Mouse (Mus musculus): ENCODE results near the gene Plekhn1.

Gene Plekhn1

GRCm38 (mm10) chr4:156213134-156213533 is 21.5 kb downstream of the Plekhn1 start:
- DNase-seq (ENCODE audit: low spot score in 2 of 2): no peak

- DNase-seq (ENCODE audit: low spot score in 2 of 2): no peak
Measured at GRCm38 (mm10) chr4:156209963-156210635, 24.6 kb downstream of the Plekhn1 start.

GRCm38 (mm10) chr4:156208872-156209271 is 25.8 kb downstream of the Plekhn1 start:
- no peak for DNase-seq (ENCODE audit: low spot score in 2 of 2)

GRCm38 (mm10) chr4:156203413-156204131 is 31.1 kb downstream of the Plekhn1 start:
- DNase-seq (ENCODE audit: low spot score in 2 of 2): no peak

- DNase-seq (ENCODE audit: low spot score in 2 of 2): no peak
Measured at GRCm38 (mm10) chr4:156203001-156203412, 31.6 kb downstream of the Plekhn1 start, which contains the start of gene AW011738. AW011738 (plus strand) TSS chr4:156203304.

GRCm38 (mm10) chr4:156202462-156202893 is 32.2 kb downstream of the Plekhn1 start:
- DNase-seq (ENCODE audit: low spot score in 2 of 2): no peak

GRCm38 (mm10) chr4:156200623-156201475 is 33.8 kb downstream of the Plekhn1 start, which contains the start of gene Isg15:
Isg15 (minus strand) TSS chr4:156200818.
- DNase-seq (ENCODE audit: low spot score in 2 of 2): no peak

- DNase-seq (ENCODE audit: low spot score in 2 of 2): peak in 1 of 2 experiments; percentile 68
Measured at GRCm38 (mm10) chr4:156197829-156198205, 36.8 kb downstream of the Plekhn1 start.

- DNase-seq (ENCODE audit: low spot score in 2 of 2): no peak
Measured at GRCm38 (mm10) chr4:156197131-156197828, 37.4 kb downstream of the Plekhn1 start, which contains the start of gene Agrn. Agrn (minus strand) TSS chr4:156197488.

- no peak for DNase-seq (ENCODE audit: low spot score in 2 of 2)
Measured at GRCm38 (mm10) chr4:156195927-156196870, 38.5 kb downstream of the Plekhn1 start.

GRCm38 (mm10) chr4:156194346-156194745 is 40.3 kb downstream of the Plekhn1 start:
- no peak for DNase-seq (ENCODE audit: low spot score in 2 of 2)

GRCm38 (mm10) chr4:156193906-156194305 is 40.8 kb downstream of the Plekhn1 start:
- DNase-seq (ENCODE audit: low spot score in 2 of 2): no peak

- DNase-seq (ENCODE audit: low spot score in 2 of 2): no peak
Measured at GRCm38 (mm10) chr4:156193200-156193590, 41.5 kb downstream of the Plekhn1 start.

GRCm38 (mm10) chr4:156192421-156193199 is 42.0 kb downstream of the Plekhn1 start:
- DNase-seq (ENCODE audit: low spot score in 2 of 2): no peak

GRCm38 (mm10) chr4:156188811-156189323 is 45.8 kb downstream of the Plekhn1 start:
- no peak for DNase-seq (ENCODE audit: low spot score in 2 of 2)

- DNase-seq (ENCODE audit: low spot score in 2 of 2): no peak
Measured at GRCm38 (mm10) chr4:156188162-156188810, 46.4 kb downstream of the Plekhn1 start.

GRCm38 (mm10) chr4:156185950-156186850 is 48.5 kb downstream of the Plekhn1 start:
- peak; percentile 66 to 76 for DNase-seq (ENCODE audit: low spot score in 2 of 2)
